Mouse (Mus musculus) CD4-positive, CD25-positive, alpha-beta regulatory T cell, adult 4 months (primary cell): Measurements from ENCODE around the gene Ranbp10. TPM values are rescaled to one million over a fixed set of nuclear protein-coding genes. Genes with fewer than 3 reads are reported as not detected.

Experiments
- ATAC-seq: one replicate; pipeline ENCODE4 v1.8.0; 2017
- polyA plus RNA-seq, 2 experiments: library from polyadenylated mRNA; unstranded; fragments of 100-300 nt; shearing (Covaris generic); gene quantifications; one replicate each; pipeline ENCODE4 v1.2.1; 2017

Gene Ranbp10
- polyA plus RNA-seq, 2 experiments from 2014 or later, result 7.6 to 10.0 TPM

DNA sequence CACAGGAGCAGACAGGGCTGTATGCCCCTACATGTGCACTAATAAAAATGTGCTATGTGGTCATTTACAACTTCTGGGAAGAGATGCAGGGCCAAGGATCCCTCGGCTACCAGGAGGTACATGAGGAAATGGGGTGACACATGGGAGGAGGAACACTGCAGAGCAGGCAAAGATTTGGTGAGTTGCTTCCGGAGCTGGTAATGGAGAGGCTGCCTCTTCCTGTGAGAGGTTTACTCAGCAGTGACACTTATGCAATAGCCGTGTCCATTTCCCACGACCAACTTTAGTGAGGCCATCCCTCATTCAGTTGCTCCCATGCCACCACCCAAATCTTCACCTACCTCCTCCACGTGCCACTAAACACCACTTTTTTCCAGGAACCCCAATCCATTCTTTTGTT is 46.9 kb downstream of the Ranbp10 start:
- no peak for ATAC-seq

DNA sequence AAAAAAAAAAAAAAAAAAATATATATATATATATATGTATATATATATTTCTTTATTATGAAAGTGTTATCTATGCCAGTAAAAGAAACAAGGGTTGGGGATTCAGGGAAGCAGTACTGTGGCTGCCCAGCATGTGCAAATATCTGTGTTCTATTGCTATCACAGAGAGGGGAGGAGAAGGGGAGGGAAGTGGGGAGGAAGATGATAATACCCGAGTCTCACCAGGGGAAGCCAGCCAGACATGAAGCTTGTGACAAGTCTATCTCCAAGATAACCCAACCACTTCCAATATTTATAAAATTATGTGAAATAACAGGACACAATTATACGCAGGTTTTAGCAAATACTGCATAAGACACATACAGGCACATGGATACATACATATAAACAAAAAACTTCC is 49.3 kb downstream of the Ranbp10 start:
- no peak for ATAC-seq

DNA sequence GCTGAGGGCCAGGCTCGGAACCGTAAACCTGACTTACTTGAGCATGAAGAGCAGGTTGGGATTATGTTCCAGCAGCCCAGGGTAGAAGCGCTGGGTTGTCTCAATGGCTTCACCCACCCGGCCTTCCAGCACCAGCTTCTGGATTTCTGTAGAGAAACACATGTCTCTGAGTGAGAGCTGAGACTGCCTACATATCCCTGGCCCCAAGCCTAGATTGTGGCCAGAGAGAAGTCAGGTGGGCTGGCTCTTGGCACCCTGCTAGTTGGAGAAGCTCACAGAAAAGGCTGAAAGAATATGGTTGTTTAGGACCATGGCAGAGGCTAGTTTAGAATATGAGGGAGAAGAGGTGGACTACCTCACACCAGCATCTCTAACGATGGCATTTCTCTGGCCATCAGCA is 52.7 kb downstream of the Ranbp10 start:
- no peak for ATAC-seq

DNA sequence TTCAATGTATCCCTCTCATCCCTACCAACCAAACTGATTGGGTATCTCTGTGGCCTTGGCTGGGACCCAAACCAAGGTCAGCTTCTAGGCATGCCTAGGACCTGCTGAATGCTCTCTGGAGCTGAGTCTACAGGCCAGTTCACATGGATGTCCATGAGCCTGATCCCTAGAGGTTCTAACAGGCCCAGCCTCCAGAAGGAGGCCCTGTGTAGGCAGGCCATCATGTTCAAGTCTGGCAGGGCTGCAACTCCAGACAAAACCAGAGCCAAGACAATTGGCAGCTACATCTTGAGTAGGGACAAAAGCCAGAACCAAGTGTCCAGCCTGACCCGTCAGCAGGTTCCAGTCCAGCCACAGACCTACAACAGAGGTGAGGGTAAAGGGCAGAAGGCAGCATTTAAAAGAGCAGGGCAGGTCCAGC is 53.7 kb downstream of the Ranbp10 start:
- no peak for ATAC-seq

DNA sequence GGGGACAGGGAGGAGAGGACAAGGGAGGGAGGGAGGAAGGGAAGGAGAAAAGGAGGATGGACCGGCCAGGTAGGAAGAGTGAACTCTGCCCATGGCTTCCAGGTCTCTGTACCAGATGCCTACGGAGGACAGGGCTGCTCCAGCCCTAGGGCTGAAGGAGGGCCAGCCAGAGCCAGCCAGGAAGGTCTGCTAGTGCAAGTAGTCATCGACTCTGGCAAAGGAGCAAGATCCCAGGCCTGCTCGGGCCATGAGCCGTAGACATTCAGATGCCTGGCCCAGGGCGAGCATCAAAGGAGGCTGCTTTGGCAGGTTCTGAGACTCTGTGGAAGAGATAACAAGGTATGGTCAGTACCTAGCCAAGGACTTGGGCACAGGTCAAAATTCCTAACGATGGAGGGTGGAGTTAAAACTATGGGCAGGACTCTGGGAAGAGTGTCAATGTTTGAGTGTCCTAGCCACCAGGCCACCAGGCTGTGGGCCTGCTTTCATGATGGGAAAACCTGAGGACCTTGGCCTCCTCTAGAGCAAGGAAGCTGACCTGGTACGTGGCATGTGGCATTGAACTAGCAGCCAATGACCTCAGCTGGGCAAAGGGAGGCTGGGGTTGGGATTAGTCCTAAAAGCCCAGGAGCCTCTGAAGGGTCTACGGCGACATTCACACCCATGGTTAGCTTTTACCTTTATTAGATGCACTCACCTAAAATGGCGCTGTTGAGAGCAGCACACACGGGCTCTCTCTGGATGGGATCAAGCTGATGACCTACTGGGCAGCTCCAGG is 55.6 kb downstream of the Ranbp10 start:
- no peak for ATAC-seq

DNA sequence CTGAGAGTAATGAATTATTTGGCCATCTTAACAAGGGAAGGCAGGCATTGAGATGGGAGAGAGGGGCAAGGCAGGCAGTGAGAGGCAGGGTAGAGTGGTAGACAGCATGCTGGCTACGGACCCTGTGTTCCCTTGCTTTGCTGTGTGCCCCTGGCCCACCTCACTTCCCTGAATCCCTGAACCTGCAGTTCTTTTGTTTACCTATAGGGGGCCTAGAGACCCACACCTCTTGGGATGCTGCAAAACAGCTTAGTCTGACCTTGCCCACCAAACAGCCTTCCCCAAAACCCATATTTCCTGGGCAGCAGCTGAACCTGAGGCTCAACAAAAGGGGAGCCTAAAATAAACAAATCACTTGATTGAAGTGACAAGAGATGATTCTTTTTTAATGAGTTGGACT is 56.5 kb downstream of the Ranbp10 start:
- peak; percentile 51 for ATAC-seq

DNA sequence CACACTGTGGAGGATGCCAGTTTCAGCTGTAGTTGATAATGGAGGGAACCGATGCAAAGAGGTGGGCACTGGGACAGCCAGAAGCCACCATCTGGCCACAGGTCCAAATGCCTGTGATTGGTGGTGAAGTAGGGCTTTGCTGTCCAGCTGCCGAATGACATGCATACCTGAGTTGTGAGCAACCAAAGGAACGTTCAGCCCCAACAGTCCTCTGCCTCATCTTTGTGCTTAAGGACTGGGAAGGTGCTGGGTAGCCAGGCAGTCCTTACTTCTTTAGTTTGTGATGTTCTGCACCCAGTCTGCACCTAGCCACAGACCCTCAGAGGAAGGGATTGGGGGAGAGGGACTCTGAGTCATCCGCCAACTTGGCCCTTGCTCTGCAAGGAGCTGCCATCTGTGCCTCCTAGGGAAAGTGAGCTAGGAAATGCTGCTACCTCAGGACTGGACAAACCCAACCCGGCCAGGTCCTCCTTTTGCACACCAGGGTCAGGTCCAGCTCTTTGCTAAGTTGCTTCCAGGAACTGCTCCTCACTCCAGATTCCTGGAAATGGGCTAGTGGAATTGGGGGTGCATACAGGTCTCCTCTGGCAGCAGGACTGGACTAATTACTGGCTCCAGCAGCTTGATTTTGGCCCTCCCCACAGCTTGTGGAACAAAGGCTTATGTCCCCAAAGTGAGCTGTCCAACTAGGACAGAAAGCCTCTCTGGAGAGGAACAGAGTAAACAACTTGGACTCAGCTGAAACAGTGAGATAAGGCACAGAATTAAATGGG is 58.5 kb downstream of the Ranbp10 start:
- ATAC-seq, result no peak

DNA sequence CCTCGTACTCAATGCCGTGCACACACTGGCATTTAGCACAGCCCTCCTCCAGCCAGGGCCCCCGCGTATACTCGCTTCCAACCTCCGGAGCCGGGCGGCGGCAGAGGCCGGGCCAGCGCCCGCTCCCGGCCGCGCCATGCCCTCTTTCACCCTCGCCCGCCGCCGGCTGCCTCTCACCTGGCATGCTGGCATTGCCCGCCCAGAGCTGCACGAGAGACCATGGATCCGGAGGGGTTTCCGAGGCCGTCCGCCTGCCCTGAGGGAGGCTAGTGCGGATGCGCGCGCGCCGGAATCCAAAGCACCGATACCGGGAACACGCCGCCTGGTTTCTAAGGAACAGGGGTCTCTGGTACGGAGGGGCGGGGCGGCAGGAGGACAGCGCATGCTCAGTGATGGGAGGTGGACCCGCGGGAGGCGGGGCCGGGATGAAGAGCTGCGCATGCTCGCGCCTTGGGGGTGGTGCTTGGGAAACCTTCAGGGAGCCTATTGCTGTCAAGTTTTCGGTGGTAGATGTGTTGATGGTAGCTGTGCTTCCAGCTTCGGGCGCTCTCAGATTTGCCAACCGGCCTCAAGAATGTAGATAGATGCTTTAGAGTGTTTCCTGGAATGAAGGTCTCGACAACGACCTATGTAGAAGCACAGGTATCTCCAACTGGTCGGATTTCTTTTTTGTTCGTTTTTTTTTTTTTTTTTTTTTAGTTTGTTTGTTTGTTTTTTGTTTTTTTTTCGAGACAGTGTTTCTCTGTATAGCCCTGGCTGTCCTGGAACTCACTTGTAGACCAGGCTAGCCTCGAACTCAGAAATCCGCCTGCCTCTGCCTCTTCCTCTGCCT is 68.7 kb downstream of the Ranbp10 start, which contains the start of gene Gfod2:
Gfod2 (minus strand) TSS at position 388 of the 832 bp plus-strand sequence.
- ATAC-seq, result peak; percentile 95

DNA sequence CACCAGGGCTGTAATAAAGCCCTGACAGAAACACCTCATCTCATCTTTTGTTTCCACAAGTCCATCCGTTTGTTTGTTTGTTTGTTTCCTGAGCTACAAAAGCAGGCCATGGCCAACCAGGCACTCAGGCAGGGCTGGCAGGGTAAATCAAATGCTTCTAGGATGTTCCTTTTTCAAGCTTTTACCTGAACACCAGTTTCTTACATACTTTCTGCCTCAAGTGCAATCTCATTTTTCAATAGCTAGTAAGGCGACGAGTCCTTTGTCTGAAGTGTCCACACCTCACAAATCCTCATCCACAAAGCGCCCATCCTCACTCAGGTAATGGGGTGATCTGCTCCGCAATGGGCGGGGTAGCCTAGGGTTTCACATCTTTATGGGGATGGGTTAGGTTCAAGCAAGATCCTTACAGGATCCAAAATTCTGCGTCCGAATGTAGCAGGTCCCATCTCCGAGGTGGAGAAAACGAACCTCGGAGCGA is 69.3 kb downstream of the Ranbp10 start:
- peak; percentile 5 for ATAC-seq

DNA sequence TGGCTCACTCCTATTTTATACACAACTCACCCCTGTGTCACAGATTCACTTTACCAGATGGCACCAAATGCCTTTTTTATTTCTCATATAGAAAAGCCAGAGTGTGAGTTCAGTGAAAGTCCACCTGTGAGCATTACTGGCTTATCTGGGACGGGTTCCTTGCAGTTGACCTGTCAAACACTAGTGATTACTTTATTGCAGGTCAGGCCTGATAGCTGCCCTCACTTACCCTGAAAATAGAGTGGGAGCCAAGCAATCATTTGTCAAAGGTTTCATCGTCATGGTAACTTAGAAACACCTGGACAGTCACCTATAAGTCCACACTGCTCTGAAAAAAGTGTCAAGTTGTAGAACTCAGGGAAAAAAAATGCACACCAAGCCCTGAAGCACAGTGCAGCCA is 72.5 kb downstream of the Ranbp10 start:
- no peak for ATAC-seq

DNA sequence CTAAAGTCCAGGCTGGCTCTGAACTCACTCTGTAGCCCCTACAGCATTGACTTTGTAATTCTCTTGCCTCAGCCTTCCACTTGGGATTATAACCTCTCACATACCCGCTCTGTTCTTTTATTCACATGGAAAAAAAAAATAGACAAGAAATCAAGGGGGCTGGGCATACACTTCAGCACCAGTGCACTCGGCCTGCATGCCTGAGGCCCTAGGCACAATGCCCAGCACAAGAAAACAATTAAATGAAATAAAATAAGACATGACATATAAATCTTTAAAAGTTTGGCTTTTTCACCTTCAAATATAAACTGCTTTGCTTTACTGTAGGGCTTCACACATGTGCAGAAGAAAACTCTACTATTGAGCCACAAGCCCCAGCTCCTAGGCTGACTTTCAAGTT is 73.2 kb downstream of the Ranbp10 start:
- ATAC-seq, result no peak

DNA sequence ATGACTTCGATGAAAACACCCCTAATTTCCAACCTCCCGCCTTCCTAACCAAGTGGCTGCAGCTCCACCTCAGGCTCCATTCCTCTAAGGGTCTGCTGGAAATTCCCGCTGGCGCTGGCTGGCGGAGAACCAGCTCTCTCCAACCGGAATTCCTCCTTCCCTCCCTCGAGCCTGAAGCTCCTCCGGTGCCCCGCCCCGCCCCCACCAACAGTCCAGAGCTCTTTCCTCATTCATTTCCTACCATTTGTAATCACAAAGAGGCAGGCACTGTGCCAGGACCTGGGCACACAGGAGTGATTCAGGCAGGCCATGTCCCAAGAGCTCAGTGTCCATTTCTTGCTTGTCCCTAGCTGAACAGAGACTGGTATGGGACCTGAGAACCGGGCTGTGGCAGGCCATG is 76.5 kb downstream of the Ranbp10 start:
- ATAC-seq, result no peak

DNA sequence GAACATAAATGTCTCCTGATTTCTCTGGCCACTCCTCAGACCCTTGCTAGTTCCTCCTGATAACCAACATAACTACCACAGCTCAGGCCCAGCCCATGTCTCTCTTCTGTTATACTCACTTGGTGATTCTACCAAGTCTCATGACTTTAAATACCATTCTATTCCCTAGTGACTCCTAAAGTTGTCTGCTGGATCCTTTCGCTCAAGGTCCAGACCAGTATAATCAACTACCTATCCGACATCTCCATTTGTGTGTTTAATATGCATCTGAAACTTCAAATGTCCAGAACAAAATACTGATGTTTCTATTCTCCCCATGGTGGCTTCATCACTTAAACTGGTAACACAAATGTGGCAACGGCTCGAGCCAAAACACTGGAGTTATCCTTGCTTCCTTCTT is 83.8 kb downstream of the Ranbp10 start:
- no peak for ATAC-seq

DNA sequence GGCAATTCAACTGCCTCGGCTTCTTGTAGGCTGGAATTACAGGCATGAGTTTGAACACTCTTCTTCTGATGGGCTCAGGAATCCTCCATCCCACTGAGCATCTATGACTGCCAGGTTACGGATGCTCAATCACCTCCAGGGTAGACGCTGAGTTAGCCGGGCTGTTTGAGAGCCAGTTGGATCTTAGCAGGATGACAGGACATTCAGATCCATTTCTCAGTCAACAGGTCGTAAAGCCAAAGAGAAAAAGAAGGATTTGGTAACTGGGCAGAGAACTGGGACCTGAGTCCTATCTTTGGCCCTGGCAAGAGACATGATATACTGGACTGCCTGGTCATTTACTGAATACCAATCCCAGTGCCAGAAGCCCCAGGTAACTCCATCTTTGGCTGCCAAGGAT is 87.9 kb downstream of the Ranbp10 start:
- ATAC-seq, result no peak

DNA sequence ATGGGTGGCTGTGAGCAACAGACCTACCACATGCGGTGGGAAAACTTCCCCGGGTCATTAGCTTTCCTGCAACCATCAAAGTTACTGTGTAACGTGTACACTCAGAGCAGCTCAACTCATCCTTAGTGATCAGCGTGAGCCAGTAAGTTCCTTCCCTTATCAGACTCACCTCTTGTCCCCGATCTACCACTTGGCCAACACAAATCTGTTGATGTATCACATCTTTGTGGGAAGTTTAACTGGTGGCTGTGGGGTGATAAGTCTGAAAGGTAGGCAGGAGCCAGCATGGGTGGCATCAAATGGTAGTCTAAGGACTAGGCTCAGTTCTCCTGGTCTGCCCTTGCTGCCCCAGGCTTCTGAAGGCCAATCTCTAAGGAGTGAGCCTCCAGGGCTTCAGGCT is 95.0 kb downstream of the Ranbp10 start:
- ATAC-seq, result no peak

DNA sequence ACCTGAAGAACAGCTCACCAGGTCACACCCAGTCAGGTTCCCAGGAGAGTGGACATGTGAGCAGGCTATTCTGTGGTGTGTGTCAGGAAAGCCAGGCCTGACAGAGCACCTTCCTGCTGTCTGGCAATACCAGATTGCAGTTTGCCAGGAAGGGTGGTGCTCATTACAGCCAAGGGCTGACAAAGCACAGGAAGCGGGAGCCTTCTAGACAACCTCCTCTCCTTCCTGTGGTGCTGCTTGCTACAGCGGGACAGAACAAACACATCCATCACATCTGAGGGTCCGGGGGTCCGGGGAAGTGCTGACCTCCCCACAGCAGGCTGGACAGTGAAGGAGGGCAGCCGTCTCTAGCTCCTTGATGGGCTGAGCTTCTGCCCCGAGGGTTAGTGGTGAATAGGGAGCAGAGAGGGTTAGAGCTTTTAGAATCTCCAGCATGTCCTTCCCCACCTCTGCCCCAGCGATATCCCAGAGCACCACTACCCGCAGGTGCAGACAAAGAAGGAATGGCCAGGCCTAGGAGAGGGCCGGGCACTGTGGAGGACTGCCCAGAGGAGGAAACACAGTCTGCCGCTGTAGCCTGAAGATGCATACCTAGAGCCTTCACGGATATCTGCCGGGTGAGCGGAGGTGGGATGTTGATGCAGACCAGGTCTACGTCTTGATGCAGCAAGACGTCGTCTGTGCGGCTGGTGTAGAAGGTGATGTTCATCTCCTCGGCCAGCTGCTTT is 99.6 kb downstream of the Ranbp10 start:
- ATAC-seq, result peak; percentile 60

DNA sequence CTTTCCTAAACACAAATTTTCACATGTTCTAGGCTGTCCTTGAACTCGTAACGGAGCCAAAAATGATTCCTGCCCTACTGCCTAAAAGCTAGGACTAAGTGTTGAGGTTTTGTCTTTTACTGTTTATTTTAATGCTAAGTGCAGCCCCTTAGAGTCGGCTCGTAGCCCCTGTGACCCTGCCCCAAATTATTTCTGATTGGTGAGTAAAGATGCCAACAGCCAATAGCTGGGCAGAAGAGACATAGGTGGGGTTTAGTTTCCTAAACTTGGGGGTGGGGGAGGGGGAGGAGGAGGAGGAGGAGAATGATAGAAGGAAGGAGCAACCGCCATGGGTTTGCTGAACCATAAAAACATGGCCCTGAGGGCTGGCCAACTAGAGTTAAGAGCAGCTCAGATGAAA is 101.4 kb downstream of the Ranbp10 start:
- no peak for ATAC-seq

DNA sequence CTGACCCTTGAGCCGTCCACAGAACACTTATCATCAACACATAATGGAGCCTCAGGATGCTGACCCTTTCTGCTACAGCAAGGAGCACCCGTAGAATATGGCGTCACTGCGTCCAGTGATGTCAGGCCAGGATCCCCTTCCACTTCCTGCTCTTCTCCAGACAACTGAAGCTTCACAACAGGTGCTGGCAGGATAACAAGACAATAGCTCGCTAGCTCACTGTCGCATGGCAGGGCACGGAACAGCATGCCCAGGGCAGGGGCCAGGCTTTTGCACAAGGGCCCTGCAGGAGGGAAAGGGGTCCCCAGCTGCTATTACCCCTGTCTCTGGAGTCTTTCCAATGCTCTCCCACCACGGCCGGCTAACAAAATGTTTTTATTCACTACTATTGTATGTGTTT is 104.3 kb downstream of the Ranbp10 start:
- no peak for ATAC-seq

DNA sequence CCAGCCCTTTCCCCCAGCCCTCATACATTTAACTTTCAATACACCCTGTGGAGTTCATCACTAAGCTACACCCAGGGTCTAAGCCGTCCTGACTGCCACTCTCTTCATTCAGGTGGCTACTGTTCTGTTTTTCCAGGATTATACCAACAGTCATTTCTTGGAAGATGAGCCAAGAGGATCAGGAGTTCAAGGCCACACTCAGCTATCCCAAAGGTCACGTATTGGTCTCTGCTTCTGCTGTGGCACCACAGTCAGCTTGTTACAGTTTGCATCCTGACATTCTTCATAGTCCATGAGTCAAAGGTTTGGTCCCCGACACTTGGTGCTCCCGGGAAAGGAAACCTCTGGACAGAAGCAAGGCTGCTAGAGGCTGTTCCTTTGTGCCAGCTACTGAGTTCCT is 107.5 kb downstream of the Ranbp10 start:
- no peak for ATAC-seq
